Mouse (Mus musculus): ENCODE results near the gene Dnajc19.
"Not testable (repeated sequence)": the region's sequence is repeated elsewhere in the genome, so short reads cannot be mapped to it uniquely, and the experiment has no call there.

The Dnajc19 gene

DNA sequence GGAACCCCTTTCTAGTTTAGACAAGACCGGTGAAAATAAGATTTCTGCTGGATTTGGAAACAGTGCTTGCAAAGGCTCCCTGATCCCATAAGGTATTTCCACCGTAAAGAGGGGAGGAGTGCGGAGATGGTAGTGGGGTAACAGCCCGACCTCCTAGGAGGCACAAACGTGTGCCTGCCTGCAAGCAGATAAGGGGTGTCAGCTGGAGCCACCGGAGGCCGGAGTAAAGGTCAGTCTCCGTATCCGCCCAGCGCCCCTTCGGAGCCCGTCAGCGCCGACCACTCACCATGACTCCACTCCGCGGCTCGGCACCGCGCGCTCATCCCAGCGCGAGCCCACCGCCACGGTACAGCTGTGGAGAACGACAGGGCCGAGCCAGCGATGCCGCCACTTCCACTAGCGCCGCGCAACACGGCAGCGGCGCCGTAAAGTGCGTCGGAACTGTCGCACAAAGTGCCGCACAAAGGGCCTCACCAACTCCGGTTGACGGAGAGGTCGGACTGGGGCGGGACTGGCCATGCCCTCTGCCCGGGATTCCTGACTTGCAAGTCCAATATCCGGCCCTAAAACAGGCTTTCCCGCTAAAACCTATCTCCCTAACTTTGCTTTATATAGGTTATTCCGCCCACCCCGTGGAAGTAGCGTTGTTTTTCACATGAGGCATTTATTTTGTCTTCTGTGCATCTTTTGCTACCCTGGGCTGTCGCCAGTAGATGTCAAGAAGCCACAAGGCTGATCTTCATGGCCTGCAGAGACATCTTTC lies at the start of gene Dnajc19:
Gene Dnajc19 (minus strand): TSS at position 422 of the 763 bp plus-strand sequence.
- DNase-seq (ENCODE audit: low spot score), result peak; percentile 94

DNA sequence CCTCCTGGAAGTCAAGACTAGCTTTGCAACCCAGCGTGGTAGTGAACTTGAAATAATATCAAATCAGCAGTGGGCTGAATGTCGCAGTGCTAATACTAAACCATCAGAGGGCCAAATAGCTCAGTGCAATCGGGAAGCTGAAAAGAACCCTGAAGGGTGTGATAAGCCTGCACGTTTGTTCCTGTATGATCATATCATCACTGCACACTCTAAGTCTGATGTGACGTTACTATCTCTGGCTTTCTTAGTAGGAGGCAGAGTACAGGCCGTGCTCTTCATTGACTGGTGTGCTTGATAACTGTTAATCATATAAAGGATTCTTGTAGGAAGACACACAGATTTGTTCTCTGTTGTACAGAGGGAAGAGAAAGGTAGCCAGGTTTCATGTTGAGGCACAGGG lies 48.8 kb upstream of the Dnajc19 start:
- DNase-seq (ENCODE audit: low spot score), result no peak

- no peak for DNase-seq (ENCODE audit: low spot score)
These were observed 40.2 kb upstream of the Dnajc19 start for GRCm38 (mm10) chr3:34121311-34121710.

DNA sequence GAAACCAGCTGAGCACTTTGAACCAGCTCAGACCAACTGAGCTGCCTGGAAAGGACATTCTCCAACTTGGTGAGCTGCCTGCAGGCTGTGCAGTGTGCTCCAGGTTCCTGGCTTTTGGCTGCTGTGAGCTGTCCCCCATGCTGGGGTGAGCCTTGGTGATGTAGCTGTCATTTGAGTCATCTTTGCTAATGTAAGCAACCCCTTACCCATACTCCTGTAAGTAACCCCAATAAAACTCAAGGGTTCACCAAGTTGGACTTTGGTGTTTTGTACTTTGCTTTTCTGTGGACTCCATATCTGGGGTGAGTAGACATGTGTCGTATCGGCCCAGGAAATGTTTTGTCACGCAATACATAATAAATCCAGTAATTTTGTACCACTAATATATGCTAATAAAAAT lies 39.7 kb upstream of the Dnajc19 start:
- DNase-seq (ENCODE audit: low spot score), result no peak

- no peak for DNase-seq (ENCODE audit: low spot score)
These were observed 38.7 kb upstream of the Dnajc19 start for GRCm38 (mm10) chr3:34119869-34120268.

DNA sequence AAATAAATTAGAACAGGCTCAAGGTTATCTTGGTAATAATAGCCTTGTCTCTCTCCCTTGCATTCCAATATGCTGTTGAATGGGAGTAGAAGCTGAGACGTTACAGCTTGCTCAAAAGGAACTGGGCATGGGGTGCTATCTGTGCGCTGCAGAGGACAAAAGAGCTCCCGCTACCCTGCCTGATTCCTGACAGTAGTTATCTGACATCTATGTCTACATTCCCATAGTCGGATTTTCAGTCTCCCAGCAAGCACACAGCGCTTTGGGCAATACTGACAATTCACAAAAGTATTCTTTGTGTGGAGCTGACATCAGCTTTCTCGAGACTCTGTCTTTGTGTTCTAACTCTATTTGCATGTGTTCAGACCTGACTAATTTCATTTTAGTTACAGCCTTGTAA lies 34.7 kb upstream of the Dnajc19 start:
- no peak for DNase-seq (ENCODE audit: low spot score)

- DNase-seq (ENCODE audit: low spot score), result no peak
These were observed 31.0 kb upstream of the Dnajc19 start for GRCm38 (mm10) chr3:34111941-34112685.

DNA sequence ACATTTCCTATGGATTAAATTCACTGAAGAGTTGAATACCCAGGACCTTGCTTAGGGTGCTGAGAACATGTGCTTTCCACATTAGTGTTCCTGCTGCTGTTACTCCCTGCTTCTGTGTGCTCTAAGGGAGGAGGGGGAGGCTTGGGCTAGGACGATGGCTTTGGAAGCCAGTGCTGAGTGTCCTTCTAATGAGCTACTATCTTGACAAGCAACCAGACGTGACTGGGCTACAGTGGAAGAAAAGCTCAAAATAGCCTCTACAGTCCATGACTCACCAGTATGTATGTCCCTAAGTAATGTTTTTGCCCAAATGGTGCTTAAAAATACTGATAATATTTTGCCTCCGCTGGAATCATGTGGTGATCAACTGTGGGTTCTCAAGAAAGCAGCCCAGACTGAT lies 26.5 kb upstream of the Dnajc19 start:
- no peak for DNase-seq (ENCODE audit: low spot score)

- DNase-seq (ENCODE audit: low spot score), result no peak
These were observed 25.3 kb upstream of the Dnajc19 start for GRCm38 (mm10) chr3:34106421-34106820.

- DNase-seq (ENCODE audit: low spot score), result no peak
These were observed 23.0 kb upstream of the Dnajc19 start for GRCm38 (mm10) chr3:34103902-34104672.

GRCm38 (mm10) chr3:34102891-34103290 lies 21.8 kb upstream of the Dnajc19 start:
- no peak for DNase-seq (ENCODE audit: low spot score)

DNA sequence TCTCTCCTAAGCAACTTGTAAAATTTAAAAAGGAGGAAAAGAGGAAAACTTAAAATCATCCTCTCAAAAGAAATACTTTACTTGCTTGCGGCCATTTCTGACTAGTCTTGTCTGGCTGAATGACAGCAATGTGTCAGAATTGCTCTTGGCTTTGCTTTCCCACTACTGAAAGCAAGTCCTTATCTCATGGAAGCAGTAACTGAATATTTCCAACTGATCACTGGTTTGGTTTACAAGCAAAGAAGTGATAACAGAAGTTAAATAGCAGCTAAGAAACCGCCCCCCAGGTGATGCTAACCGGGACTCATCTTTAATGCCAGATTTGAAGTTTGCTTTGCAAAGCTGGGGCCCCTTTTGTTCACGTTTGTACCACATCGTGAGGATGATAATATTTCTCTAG lies 2.5 kb upstream of the Dnajc19 start:
- DNase-seq (ENCODE audit: low spot score), result no peak

DNA sequence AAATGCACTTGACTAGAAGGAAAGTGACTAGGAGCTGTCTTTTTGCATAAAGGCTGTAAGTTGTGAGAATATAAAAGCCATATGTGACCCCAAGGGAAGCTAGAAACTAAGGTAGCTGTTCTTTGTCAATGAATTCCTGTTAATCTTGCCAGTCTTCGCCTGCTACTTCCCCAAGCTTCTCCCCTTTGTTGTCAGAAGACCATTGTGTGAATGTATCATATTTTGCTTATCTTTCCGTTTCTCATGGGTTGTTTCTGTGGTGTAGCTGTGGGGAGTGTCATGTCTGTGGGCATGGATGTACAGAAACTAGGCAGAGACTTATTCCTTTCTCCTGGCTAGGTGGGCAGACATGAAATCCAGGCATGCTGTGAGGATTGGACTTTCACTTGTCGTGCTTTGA lies 808 bp upstream of the Dnajc19 start:
- no peak for DNase-seq (ENCODE audit: low spot score)

- DNase-seq (ENCODE audit: low spot score), result no peak
These were observed 4.9 kb downstream of the Dnajc19 start for GRCm38 (mm10) chr3:34076058-34076759.

- DNase-seq (ENCODE audit: low spot score), result no peak
These were observed 8.4 kb downstream of the Dnajc19 start for GRCm38 (mm10) chr3:34072726-34073125.

DNA sequence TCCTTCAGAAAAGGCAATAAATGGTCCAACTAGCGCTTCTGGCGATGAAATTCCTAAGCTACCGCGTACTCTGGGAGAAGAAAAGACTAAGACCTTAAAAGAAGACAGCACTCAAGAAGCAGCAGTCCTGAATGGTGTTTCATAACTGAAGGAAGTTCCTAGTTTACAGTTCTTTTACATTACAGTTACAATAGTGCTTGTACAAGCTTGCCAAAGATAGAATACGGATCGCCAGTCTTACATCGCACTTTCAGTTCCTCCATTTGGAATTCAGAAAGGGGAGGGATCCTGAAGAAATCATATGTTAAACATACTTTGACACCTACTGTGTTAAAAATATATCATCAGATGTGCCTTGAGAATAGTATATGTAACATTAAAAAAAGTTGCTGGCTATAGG lies 12.2 kb downstream of the Dnajc19 start:
- not testable (repeated sequence) for DNase-seq (ENCODE audit: low spot score)

GRCm38 (mm10) chr3:34062352-34062751 lies 18.8 kb downstream of the Dnajc19 start:
- DNase-seq (ENCODE audit: low spot score), result no peak

DNA sequence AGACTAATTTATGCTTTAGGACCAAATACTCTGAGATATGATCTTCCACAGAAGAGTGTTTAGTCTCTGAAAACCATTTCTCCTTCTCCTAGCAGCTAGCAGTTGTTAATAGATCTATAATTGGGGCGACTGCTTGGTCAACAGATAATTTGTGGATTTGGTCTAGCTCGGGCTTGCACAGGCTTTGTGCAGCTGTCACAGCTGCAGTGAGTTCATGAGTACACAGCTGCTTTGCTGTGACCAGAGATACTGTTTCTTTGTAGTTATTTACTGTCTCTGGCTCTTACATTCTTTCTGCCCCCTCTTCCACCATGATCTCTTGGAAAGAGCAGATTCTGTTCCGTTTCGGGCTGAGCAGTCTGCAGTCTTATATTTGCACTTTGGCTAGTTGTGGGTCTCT lies 39.1 kb downstream of the Dnajc19 start:
- DNase-seq (ENCODE audit: low spot score), result no peak

DNA sequence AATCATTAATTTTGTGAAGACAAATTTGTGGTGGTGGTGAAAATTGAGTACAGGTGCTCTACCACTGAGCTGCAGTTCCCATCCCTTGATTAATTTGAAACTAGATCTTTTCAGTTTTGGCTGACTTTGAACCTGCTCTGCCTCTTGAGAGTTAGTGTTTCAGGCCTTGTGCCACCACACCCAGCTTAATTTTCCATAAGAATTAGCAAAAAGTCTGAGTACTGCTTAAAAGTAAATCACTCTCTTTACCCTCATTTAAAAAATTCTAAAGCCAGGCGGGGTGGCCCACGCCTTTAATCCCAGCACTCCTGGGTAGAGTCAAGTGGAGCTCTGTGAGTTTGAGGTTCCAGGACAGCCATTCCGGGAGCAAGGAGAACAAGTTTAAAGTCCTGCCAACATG lies 45.4 kb downstream of the Dnajc19 start:
- DNase-seq (ENCODE audit: low spot score), result no peak

DNA sequence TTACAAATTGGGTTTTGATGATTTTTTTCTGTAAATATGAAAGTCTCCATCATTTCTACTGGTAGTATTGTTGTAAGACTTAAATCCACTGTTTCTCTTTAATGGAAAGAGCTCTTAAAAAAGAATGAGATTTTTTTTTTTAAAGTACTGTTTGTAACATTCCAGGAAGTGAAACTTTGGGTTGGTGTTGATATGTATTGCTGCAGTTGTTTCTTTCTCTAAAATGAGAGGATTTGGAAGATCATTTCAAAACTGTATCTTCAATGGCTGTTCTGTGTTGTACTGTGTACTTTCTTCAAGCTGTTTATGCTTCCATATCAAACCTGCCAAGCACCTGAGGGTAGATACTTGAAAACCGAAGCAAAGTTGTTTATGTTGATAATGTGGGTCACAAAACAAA lies 46.3 kb downstream of the Dnajc19 start:
- DNase-seq (ENCODE audit: low spot score), result no peak

- no peak for DNase-seq (ENCODE audit: low spot score)
These were observed 47.3 kb downstream of the Dnajc19 start for GRCm38 (mm10) chr3:34033720-34034364.

GRCm38 (mm10) chr3:34030601-34031000 lies 50.5 kb downstream of the Dnajc19 start:
- no peak for DNase-seq (ENCODE audit: low spot score)
